Mouse (Mus musculus) adrenal gland, adult (tissue): ENCODE results near the gene Rcn3.

ENCODE experiments used
- DNase-seq, 2 experiments: peaks; one replicate each; pipeline ENCODE4 v3.0.0; 2022 to 2023; ENCODE audit warnings: low spot score in 1 of 2; ENCODE audit not compliant: inconsistent age in 2 of 2

Rcn3 gene

GRCm38 (mm10) chr7:45050945-45051600, 40.9 kb downstream of the Rcn3 start:
- peak; percentile 85 to 90 for DNase-seq

GRCm38 (mm10) chr7:45048923-45049657, 42.9 kb downstream of the Rcn3 start:
- DNase-seq, result no peak

- DNase-seq, result no peak
These were observed 43.8 kb downstream of the Rcn3 start for GRCm38 (mm10) chr7:45048001-45048890.

- no peak for DNase-seq
These were observed 44.5 kb downstream of the Rcn3 start for GRCm38 (mm10) chr7:45047491-45047890.

- DNase-seq, result no peak
These were observed 45.1 kb downstream of the Rcn3 start for GRCm38 (mm10) chr7:45046853-45047350.

GRCm38 (mm10) chr7:45045741-45046140, 46.3 kb downstream of the Rcn3 start:
- DNase-seq, result peak; percentile 30 to 56

- no peak for DNase-seq
These were observed 48.7 kb downstream of the Rcn3 start for GRCm38 (mm10) chr7:45043307-45043706.

- no peak for DNase-seq
These were observed 51.2 kb downstream of the Rcn3 start for GRCm38 (mm10) chr7:45040851-45041250.

- DNase-seq, result no peak
These were observed 53.6 kb downstream of the Rcn3 start for GRCm38 (mm10) chr7:45038411-45038810.

GRCm38 (mm10) chr7:45037720-45038361, 54.2 kb downstream of the Rcn3 start:
- DNase-seq, result peak; percentile 63 to 83

GRCm38 (mm10) chr7:45036702-45037101, 55.3 kb downstream of the Rcn3 start:
- DNase-seq, result no peak

GRCm38 (mm10) chr7:45035631-45036030, 56.4 kb downstream of the Rcn3 start:
- DNase-seq, result no peak

- no peak for DNase-seq
These were observed 58.2 kb downstream of the Rcn3 start for GRCm38 (mm10) chr7:45033722-45034359.
